Mouse (Mus musculus) v-Abl transformed pro-B cells (cell line): ENCODE results near the gene Arcn1.

ENCODE experiments used
- in situ Hi-C, 2 experiments: fragments of 400-800 bp; cut with MboI; formaldehyde crosslinking; loops; one replicate each; pipeline ENCODE4 v1.15.1; 2025; ENCODE audit not compliant: unreplicated experiment in 2 of 2

Gene Arcn1

GRCm38 (mm10) chr9:44721154-44721876, 46.3 kb downstream of the Arcn1 start:
- in situ Hi-C loops, result loop anchor here in 1 of 2 experiments (25.0 kb wide), 1 partner anchor 691 kb away; no protein-coding TSS in a partner anchor

- in situ Hi-C loops, result loop anchor here in 1 of 2 experiments (25.0 kb wide), 1 partner anchor 692 kb away; no protein-coding TSS in a partner anchor
Observed at GRCm38 (mm10) chr9:44720358-44721153, 47.1 kb downstream of the Arcn1 start.

GRCm38 (mm10) chr9:44719632-44720357, 47.9 kb downstream of the Arcn1 start:
- in situ Hi-C loops, result loop anchor here in 1 of 2 experiments (25.0 kb wide), 1 partner anchor 693 kb away; no protein-coding TSS in a partner anchor

- in situ Hi-C loops, result loop anchor here in 1 of 2 experiments (25.0 kb wide), 1 partner anchor 693 kb away; no protein-coding TSS in a partner anchor
Observed at GRCm38 (mm10) chr9:44718937-44719631, 48.6 kb downstream of the Arcn1 start.

GRCm38 (mm10) chr9:44717822-44718242, 49.8 kb downstream of the Arcn1 start:
- in situ Hi-C loops, result loop anchor here in 1 of 2 experiments (25.0 kb wide), 1 partner anchor 694 kb away; no protein-coding TSS in a partner anchor

- in situ Hi-C loops, result loop anchor here in 1 of 2 experiments (25.0 kb wide), 1 partner anchor 695 kb away; no protein-coding TSS in a partner anchor
Observed at GRCm38 (mm10) chr9:44716997-44717821, 50.4 kb downstream of the Arcn1 start.

GRCm38 (mm10) chr9:44715705-44716362, 51.8 kb downstream of the Arcn1 start:
- in situ Hi-C loops, result loop anchor here in 1 of 2 experiments (25.0 kb wide), 1 partner anchor 696 kb away; no protein-coding TSS in a partner anchor

GRCm38 (mm10) chr9:44715109-44715508, 52.5 kb downstream of the Arcn1 start:
- in situ Hi-C loops, result loop anchor here in 1 of 2 experiments (25.0 kb wide), 1 partner anchor 697 kb away; no protein-coding TSS in a partner anchor

- in situ Hi-C loops, result loop anchor here in 1 of 2 experiments (25.0 kb wide), 1 partner anchor 699 kb away; no protein-coding TSS in a partner anchor
Observed at GRCm38 (mm10) chr9:44713574-44713973, 54.1 kb downstream of the Arcn1 start.

- in situ Hi-C loops, result loop anchor here in 1 of 2 experiments (25.0 kb wide), 1 partner anchor 699 kb away; no protein-coding TSS in a partner anchor
Observed at GRCm38 (mm10) chr9:44713080-44713479, 54.6 kb downstream of the Arcn1 start.

GRCm38 (mm10) chr9:44711602-44712001, 56.0 kb downstream of the Arcn1 start:
- in situ Hi-C loops, result loop anchor here in 1 of 2 experiments (25.0 kb wide), 1 partner anchor 701 kb away; no protein-coding TSS in a partner anchor

- in situ Hi-C loops, result loop anchor here in 1 of 2 experiments (25.0 kb wide), 1 partner anchor 702 kb away; no protein-coding TSS in a partner anchor
Observed at GRCm38 (mm10) chr9:44710213-44710612, 57.4 kb downstream of the Arcn1 start.

GRCm38 (mm10) chr9:44709600-44709999, 58.0 kb downstream of the Arcn1 start:
- in situ Hi-C loops, result loop anchor here in 1 of 2 experiments (25.0 kb wide), 1 partner anchor 703 kb away; no protein-coding TSS in a partner anchor

- in situ Hi-C loops, result loop anchor here in 1 of 2 experiments (25.0 kb wide), 1 partner anchor 703 kb away; no protein-coding TSS in a partner anchor
Observed at GRCm38 (mm10) chr9:44708925-44709324, 58.7 kb downstream of the Arcn1 start.

- in situ Hi-C loops, result loop anchor here in 1 of 2 experiments (25.0 kb wide), 1 partner anchor 704 kb away; no protein-coding TSS in a partner anchor
Observed at GRCm38 (mm10) chr9:44708429-44708765, 59.2 kb downstream of the Arcn1 start.

GRCm38 (mm10) chr9:44707749-44708428, 59.8 kb downstream of the Arcn1 start:
- in situ Hi-C loops, result loop anchor here in 1 of 2 experiments (25.0 kb wide), 1 partner anchor 704 kb away; no protein-coding TSS in a partner anchor

GRCm38 (mm10) chr9:44699730-44700129, 67.9 kb downstream of the Arcn1 start:
- in situ Hi-C loops, result loop anchor here (25.0 kb wide), 2 partner anchors 712 to 713 kb away; no protein-coding TSS in a partner anchor
